Mouse (Mus musculus) mature B cell (primary cell): ENCODE results near the gene Lama2.
"Not testable (repeated sequence)": the region's sequence is repeated elsewhere in the genome, so short reads cannot be mapped to it uniquely, and the experiment has no call there.

Experiments
- in situ Hi-C: fragments of 300-500 bp; cut with MboI; formaldehyde crosslinking; loops from 2 replicates; pipeline ENCODE4 v1.14.3; 2019

Lama2 gene

DNA sequence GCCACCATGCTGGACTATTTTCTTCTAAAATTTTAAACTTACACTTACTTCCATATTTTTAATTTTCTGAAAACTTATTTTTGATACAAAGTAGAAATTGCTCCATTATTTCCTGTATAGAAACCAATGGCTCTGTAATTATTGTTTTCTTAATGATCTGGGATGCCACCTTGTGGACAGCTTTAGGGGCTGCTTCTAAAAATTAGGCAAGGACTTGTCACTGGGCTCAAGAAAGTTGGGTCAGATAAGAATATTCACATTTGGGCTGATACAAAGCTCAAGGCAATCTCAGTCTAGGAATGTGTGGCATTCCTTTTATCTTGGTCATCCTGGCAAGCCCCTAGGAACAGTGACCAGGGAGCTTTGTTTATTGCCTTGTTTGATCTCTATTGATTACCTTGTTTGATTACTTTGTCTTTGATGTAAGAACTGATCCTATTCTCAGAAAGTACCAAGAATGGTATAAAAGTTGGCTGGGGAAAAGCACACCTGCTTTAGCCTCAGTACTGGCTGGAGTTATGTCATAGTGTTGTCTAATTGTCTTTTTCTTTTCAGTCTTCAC, 606.7 kb downstream of the Lama2 start:
- in situ Hi-C loops: no loop called here

DNA sequence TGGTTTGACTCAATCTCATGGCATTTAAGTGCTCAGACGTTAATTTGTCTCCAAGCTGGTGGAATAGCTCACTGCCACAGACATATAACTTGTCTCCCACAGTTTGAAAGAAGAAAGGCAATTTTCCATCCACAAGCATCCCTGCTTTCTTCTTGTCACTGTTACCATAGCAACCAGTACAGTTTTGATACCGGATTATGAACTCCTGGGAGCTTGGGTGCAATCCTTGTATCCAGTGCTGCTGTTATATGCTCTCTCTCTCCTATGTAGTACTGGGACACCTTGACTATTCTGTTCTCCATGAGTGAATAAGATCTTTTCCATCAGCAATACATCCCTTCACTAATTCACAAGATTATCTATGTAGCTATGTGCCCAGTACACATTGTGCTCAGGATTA, 612.2 kb downstream of the Lama2 start:
- in situ Hi-C loops: no loop called here

DNA sequence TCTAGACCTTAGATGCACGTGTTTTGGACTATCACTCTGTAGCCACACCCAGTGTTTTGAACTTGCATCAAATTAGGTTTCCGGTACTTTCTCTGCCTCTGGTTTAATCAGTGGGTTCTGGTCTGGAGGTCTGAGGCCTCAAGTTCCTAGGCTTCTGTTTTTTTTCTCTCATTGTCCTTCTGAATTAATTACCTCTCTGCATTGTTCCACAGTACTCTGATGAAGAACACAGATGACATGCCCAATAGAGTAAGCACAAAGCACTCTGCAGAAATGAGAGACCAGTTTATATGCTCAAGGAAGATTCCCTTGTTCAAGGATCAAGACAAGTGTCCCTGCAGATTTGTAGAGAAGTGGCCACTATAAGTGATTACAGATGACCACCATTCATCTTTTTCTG, 613.8 kb downstream of the Lama2 start:
- in situ Hi-C loops: no loop called here

DNA sequence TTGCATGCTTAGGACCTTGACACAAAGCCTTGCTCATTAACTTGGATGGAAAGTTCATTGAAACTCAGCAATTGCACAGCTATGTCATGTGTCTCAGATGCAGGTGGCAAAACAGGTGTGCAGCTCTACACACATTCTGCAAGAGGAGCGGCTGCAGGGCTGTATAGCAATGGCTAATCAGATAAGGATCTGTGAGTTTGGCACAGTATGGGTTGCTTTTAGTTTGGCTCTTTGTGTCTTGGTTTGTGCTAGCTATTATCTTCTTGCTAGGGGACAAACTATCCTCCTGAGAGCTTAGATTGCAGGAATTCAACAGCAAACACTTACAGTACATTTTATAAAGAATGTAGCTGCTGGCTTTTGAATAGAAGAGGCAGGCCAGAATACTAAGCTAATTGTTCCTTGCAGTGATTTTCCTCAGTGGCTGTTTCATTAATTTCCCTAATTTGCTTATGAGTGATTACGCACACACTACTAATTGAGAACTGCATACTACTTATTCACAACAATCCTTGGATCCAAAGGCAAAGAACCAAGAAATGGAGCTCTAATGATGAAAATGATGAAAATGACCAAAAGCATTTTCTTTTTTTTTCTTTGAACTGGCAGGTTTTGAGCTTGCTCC, 617.9 kb downstream of the Lama2 start:
- in situ Hi-C loops: no loop called here

DNA sequence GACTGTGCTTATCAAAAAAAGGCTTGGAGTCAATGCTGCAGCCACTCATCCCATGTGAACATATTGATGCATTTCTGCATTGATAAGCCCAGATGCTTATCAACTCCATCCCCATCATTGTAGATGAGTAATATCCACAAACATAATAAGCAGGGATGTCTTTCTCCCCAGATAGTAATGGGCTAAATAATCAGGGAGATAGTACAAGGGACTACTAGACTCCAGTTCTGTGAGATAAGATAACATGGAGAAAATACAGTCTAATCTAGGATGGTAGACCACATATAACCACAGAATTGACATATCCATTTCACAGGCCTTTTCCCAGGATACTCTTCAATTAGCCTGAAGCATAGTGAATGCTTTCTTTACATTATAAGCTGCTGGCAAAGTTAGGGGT, 622.9 kb downstream of the Lama2 start:
- in situ Hi-C loops: no loop called here

DNA sequence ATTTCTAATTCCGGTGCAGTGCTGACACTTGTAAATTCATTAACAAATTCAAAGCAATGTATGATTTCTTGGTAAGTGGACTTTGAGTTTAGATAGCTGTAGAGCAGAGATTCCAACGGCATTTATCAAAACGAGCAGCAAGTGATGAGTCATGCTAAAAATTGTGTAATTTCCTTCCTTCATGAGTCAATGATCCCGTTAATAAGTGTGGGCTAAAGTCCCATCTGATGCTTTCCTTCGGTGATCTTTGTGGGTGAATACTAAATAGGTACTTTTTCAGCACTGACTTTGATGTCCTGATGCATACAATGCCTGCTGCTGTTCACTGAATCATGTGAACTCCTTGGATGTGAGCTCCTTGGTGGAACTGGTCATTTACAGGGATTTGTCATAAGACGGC, 623.6 kb downstream of the Lama2 start:
- in situ Hi-C loops: no loop called here

DNA sequence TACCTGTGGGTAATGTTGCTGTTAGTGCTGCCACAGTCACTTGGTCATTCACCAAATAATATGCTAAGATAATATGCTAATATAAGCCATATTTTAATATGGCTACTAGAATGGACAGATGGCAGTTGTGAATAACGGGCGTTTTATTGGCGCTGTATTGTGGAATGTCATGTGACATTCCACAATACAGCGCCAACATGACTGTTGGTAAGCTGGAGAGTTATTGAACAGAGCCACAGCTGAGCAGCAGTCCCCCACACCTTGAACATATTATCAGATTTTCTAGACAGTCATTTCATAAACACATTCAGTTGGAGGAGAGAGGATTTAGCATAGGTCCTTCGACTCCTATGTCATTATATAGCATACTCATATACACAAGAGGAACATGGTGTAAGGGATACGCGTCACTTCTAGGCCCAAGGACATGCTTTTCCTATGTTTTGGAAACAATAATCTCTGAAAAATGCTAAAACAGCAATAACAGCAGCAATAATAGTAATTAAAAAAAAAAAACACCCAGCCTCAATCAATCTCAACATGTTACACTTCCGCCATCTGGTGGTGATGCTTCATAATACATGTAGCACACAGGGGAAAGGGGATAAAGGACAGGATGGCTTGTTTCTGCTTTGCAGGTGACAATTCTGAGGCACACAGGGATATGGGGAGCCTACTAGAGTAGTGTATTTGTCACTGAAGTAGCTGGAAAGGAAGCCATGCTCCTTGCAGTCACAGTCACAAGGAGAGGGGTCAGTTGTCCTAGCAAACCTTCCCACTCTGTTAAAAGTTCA, 624.2 kb downstream of the Lama2 start:
- in situ Hi-C loops: no loop called here

DNA sequence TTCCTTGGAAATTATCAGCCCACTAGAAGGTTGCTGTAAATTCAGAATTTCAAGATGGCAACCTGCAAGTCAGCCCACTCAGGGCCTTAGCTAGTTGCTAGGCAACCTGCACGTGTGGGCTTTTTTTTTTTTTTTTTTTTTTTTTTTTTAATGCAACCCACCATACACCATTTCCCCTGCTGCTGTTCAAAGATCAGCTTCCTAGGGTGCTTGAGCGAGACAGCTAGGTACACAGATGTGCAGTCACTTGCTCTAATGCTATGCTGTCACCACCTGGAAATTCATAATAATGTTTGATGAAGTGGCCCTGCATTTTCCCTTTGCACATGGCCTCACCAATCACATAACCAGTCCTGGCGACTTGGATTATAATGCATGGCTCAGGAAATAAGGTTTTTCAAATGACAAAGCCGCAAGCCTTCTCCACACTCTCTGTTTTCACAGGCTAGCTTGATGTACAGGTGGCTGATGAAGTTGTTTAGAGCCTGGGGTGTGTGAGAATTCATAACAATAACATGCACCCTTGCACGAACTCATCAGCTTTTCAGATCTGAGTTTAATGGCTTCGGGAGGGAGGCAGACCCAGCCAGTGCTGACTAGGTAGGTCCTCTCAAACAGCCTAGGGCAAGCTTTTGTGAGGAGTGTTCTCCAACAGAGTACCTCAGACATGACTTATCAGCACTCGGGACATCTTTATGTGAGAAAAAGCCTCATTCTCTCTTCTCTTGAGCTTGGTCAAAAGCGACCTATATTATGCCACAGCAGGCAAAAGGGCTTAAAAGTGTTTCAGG, 625.4 kb downstream of the Lama2 start:
- in situ Hi-C loops: no loop called here

DNA sequence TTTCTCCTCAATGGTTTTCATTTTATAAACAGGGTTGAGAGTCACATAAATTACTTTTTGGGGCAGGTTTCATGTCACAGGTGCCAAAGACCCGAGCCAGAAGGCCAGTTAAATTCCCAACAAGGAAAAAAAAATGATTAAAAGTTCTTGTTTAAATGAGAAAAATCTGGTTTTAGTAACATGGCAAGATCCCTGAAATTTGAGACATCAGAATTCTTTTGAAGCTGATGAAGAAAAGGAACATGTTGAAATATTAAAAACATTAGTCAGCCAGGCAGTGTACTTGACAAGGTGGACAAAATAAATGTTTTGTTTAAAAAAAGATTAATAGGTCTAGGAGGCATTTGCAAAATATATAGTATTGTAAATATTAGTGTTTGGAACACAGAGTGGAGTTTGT, 634.1 kb downstream of the Lama2 start:
- in situ Hi-C loops: no loop called here

DNA sequence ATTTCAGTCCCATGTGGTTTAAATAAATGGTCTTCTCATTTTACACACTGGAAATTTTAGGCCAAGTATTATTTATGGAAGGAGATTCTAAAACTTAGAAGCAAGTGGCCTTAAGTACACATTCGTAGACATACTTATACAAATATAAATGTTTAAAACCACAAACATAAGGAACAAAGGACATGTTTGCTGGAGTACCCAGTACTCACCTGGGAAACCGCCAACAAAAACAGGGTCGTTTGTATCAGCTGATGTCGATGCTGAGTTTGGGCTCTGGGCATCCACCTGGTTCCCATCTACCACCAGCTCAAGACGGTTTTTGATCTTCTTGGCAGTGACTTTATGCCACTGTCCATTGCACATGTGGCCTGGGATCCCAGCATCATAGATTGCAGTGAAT, 635.5 kb downstream of the Lama2 start:
- in situ Hi-C loops: not testable (repeated sequence)

DNA sequence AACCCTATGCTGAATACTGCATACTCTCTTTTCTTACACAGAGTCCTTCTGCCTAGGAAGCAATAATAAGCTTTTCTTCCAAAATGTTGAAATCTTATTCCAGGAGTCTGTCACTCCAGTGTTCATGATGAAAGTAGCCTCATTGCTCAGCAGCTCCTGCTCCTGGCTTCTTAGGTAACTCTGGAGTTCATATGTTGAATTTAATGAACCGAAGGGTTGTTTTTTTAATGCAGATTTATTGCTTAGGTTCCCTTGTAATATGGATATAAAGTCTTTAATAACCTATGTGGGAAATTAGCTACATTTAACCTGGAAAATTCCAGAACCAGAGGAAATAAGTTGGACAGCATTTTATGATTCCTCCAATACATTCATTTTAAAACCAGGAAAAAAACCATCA, 636.0 kb downstream of the Lama2 start:
- in situ Hi-C loops: no loop called here

DNA sequence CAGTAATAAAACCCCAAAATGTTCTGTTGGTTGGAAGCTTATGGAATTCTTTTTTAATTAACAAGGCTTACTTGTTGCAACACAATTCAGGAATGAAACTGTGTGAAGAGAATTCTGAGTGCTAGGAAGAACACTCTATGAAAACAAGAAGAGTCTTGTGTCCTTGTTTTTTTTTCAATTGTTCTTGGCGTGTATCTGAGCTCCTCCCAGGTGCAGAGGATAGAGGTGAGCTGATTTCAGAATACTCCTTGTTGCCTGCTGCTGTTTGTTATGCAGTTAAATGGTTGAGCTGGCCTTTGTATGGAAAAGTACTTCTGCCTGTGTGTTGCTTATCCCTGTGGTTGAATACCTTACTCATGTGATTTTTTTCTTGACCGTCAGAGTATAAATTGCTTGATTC, 636.9 kb downstream of the Lama2 start:
- in situ Hi-C loops: no loop called here

DNA sequence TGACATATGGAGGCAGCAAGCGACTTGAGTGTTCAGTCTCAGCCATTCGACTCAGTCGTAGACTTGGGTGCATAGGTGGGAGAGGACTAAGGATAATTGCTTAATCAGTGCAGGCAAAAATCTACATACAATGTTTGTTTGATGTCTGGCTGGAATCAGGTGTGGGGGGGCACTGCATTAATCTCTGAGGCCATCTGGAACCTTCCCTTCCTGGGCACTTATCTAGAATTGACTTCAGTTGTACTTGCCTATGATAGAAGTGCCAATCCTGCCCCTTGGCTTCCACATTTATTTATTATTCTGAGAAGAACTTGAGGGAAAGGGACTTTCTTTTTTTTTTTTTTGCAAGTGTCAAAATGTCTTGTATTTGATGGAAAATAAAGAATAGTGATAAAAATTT, 644.2 kb downstream of the Lama2 start:
- in situ Hi-C loops: no loop called here

DNA sequence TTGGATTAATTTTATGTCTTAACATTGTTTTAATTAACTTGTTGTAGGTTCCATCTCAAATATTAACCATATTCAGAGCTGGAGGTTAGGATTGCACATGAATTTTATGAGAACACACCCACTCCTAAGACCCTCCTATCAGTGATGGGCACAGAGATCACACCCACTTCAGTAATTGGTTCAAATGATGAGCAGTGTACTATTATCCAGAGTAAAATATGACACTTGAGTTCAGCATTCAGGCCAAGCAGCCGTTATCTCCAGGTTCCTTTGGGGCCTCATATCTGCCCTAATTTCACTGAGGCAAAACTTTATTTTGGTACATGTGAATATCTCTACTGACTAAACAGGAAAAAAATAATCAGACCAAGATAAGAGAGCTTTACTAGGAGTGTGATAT, 645.3 kb downstream of the Lama2 start:
- in situ Hi-C loops: no loop called here

DNA sequence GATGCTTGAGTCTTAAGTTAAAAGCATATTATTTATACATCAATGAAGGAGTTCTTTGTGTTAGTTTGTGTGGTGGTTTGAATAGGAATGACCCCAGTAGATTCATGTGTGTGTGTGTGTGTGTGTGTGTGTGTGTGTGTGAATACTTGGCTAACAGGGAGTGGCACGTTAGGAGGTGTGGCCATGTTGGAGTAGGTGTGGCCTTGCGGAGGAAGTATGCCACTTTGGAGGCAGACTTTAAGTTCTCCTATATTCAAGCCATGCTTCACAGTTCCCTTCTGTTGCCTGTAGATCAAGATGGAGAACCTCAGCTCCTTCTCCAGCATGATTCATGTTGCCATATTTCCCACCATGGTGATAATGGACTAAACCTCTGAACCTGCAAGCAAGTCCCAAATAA, 646.0 kb downstream of the Lama2 start:
- in situ Hi-C loops: no loop called here

DNA sequence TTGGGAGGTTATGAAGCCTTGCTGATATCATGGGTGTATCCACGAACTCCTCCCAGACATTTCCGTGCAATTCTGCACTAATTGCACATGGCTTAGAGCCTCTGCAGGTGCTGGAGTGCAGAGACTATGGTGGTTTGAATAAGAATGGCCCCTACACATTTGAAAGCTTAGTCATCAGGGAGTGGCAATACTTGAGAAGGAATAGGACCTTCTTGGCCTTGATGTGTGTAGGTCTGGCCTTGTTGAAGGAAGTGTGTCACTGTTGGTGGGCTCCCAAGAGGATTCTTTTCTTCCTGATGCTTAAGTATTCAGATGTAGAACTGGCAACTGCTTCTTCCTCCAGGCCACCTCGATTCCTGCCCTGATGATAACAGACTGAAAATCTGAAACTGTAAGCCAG, 661.0 kb downstream of the Lama2 start:
- in situ Hi-C loops: no loop called here

DNA sequence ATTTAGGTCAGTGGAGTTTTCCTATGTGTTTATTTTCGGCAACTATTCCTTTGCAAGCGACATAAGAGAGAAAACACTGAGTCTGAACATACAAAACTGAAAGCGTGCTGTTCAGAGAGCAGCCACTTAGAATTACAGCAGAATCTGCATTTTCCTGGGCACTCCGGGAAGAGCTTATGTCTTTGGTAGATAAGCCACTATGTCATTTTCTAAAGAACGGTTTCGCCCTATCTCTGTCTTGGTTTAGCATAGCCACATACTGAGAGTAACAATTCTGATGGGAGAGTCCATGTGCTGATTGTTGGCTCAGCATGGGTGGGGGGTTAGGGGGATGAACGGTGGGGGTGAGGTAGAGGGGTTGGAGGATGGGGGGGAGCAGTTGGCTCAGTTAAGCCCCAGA, 669.1 kb downstream of the Lama2 start:
- in situ Hi-C loops: no loop called here

DNA sequence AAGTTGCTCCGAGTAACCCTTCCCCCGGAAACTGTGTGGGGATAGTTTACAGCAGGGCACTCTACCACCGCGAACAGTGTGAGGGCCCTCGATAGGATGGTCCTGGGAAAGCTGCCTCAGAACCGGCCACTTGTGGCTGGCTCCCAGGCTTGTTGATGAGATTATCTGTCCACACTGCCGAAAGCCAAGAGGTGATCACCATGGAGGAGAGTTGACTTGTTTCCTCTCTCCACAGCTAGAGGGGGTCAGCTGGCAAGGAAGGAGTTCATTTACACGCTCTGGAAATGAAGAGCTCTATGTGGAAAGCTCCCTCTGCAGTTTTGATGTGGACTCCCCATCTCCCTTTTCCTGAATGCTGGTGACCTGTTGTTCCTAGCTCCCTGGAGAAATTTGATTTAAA, 669.9 kb downstream of the Lama2 start:
- in situ Hi-C loops: no loop called here

DNA sequence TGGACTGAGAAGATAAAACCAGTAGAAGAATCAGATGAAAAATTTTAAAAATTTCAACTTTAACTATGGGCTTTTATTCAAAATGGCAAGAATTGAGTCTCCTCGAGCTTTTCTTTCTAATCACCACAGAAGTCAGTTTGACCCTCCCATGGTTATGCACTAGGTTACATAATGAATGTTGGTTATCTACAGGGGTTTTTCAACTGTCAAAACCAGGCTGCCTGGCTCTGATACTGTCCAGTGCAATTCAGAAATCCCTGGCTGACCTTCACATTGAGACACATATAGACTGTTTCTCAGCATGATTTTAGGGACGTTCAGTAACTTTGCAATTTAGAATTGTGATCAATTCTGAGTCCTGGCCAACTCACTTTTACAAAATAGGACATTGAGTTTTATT, 671.2 kb downstream of the Lama2 start:
- in situ Hi-C loops: no loop called here

DNA sequence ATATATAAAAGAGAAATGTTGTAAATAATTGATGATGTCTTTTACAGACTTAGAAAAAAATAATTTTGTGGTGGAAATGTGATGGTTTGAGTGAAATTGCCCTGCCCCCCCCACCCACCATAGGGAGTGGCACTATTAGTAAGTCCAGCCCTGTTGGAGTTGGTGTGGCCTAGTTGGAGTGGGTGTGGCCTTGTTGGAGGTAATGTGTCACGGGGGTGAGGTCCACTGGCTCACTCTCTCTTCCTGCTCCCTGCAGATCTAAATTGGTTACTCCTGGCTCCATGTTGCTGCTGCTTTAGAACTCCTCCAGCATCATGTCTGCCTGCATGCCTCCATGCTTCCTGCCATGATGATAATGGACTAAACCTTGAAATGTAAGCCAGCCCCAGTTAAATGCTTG, 680.0 kb downstream of the Lama2 start:
- in situ Hi-C loops: no loop called here

DNA sequence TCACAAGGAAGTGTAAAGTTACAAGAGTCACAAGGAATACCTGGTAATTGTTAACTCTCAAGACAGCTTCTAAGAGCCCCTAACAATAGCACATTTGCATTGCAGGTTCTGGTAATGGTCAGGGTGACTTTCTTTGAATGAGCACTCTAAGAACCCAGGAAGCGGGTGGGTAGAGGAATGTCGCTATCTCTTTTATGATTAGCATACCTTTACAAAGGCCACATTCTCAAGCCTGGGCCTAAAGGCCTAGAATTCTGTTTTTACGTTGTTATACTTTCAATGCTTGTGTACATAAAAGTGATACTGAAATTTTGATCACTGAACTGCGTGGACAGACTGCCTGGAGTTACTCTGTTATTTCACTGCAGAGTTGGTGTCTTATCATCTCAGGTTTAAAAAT, 681.1 kb downstream of the Lama2 start:
- in situ Hi-C loops: not testable (repeated sequence)

DNA sequence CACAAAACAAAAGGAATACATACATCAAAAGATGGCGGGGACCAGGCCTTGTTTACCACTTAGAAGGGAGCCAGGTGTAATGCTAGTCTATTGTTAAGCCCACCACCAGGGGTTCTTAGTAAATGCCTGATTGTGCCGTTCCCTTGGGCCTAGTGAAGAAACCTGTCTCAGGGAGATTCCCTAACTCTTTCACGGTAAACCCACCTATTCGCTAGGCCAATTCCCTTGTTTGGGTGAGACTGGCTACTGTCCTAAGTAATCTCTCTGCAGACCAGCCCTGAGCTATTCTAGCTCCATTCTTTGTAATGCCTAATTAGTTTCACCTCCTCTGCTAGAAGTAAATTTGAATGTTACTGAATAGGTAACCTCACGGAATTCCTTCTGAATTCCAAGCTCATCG, 683.5 kb downstream of the Lama2 start:
- in situ Hi-C loops: not testable (repeated sequence)
